Mouse (Mus musculus) adrenal gland, postnatal 14 days (tissue): ENCODE results near the gene Itih2. TPM values are rescaled to one million over a fixed set of nuclear protein-coding genes. Genes with fewer than 3 reads are reported as not detected.

Source experiments
- total RNA-seq: library from RNA; stranded (reverse); gene quantifications from 2 replicates; pipeline ENCODE4 v1.2.3, GENCODE M21; 2021

Itih2 gene
- total RNA-seq, 1 experiment from 2014 or later = 184 TPM

Other genes with a start within 250 kb of the Itih2 start
- gene 9230102O04Rik, start 241.9 kb downstream of the Itih2 start, total RNA-seq = not detected in 2 replicates
- 17.3 and 19.1 TPM in 2 replicates for gene Gata3, start 241.4 kb downstream of the Itih2 start, total RNA-seq
- 10.3 and 13.4 TPM in 2 replicates for gene Taf3, start 82.8 kb downstream of the Itih2 start, total RNA-seq
- gene Atp5c1, start 50.9 kb downstream of the Itih2 start, total RNA-seq = 563 and 581 TPM in 2 replicates
- gene Kin, start 50.8 kb downstream of the Itih2 start, total RNA-seq = 21.0 and 24.7 TPM in 2 replicates
- 39.0 and 42.8 TPM in 2 replicates for gene Itih5, start 22.2 kb upstream of the Itih2 start, total RNA-seq
- 1.3 and 1.6 TPM in 2 replicates for gene Sfmbt2, start 239.1 kb upstream of the Itih2 start, total RNA-seq